Mouse (Mus musculus): ENCODE results near the gene Atp6v1g2.

The Atp6v1g2 gene

DNA sequence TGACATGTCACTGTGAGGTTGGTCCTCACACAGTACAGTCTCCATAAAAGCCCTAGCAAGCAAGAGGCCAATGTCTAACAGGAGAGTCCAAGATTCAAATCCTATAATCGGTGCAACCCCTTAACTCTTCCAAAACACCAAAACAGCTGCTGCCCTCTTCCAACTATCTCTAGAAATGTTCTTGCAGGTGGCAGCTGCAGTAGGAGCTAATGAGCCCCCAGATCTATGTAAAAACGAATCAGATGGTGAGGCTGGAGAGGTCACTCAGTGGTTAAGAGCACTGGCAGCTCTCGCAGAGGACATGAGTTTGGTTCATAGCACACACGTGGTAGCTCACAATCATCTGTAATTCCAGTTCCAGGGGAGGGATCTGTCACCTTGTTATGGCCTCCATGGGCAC, 22.2 kb downstream of the Atp6v1g2 start:
- DNase-seq (ENCODE audit: low spot score), result no peak

GRCm38 (mm10) chr17:35257378-35257777, 23.9 kb downstream of the Atp6v1g2 start:
- DNase-seq (ENCODE audit: low spot score), result no peak

DNA sequence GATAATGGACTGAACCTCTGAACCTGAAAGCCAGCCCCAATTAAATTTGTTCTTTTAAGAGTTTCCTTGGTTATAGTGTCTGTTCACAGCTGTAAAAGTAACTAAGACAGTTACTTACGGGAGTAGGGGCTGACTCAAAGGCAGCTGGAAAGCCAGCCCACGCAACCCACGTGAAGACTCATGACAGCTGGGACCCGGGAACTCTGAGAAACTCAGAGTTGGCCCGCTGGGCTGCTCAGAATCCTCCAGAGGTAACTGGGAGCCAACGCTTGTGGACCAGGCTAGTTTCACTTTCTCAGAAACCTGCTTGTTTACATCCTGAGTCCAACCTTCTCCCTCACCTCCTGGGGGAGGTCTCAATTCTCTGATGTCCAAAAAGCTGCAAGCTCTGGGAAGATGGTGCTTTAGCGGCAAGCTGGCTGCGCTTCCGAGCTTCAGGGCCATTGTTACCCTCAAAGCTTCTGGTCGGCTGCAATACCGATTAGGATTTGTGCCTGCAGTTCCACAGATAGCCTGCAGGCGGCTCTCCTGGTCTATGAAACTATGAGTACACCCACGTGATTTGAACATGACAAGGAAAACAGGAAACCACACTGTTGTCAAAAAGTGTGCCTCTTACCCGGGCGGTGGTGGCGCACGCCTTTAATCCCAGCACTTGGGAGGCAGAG, 24.5 kb downstream of the Atp6v1g2 start:
- peak; percentile 90 for DNase-seq (ENCODE audit: low spot score)

DNA sequence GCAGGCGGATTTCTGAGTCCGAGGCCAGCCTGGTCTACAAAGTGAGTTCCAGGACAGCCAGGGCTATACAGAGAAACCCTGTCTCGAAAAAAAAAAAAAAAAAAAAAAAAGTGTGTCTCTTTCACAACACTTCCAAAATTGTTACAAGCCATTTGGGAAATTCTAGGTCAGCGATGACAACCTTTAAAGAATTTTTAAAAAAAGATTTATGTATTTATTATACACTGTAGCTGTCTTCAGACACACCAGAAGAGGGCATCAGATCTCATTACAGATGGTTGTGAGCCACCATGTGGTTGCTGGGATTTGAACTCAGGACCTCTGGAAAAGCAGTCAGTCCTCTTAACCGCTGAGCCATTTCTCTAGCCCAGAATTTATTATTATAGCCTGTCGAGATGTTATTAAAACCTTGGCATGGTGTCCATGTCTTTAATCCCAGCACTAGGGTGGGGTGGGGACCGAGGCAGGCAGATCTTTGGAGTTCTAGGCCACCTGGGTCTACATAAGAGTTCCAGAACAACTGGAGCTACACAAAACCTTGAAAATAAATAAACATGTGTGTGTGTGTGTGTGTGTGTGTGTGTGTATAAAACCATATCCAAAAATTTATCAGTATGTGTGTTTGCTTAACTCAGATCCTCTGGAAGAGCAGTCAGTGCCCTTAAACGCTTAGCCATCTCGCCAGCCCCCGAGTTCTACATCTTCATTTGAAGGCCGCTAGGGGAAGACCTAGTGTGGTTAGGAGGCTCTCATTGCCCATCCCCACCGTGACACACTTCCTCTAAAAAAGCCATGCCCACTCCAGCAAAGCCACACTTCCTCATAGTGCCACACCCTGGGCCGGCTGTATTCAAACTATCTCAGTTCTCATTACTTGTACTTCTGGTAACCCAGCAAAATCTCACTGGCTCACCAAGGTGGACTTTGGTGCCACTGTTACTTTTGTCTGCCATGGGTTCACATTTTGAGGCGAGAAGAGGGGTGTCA, 25.3 kb downstream of the Atp6v1g2 start:
- no peak for DNase-seq (ENCODE audit: low spot score)

DNA sequence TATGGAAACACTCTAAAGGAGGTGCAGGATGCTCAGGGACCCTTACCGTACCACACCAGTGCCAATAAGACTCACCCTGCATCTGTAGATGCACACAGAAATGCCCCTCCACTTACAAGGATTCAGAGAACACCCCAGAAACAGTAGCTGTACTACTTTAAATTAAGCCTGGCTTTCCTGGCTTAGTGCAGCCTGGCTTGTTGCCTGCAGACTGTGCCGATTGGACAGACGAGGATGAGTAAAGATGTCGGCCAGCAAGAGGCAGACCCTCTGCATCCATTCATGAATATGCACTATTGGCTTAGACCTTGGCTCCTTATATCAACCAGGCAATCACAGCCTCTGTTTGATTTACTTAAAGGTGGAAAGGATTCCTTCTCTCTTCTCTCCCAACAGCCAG, 26.2 kb downstream of the Atp6v1g2 start:
- no peak for DNase-seq (ENCODE audit: low spot score)

- no peak for DNase-seq (ENCODE audit: low spot score)
These were observed 28.2 kb downstream of the Atp6v1g2 start for GRCm38 (mm10) chr17:35261651-35262050.

- peak; percentile 100 for DNase-seq (ENCODE audit: low spot score)
These were observed 29.4 kb downstream of the Atp6v1g2 start, which contains the start of gene H2-D1 for GRCm38 (mm10) chr17:35262664-35263522. TSS of gene H2-D1 (plus strand) at chr17:35262730.

GRCm38 (mm10) chr17:35263523-35263883, 30.0 kb downstream of the Atp6v1g2 start:
- DNase-seq (ENCODE audit: low spot score), result no peak

DNA sequence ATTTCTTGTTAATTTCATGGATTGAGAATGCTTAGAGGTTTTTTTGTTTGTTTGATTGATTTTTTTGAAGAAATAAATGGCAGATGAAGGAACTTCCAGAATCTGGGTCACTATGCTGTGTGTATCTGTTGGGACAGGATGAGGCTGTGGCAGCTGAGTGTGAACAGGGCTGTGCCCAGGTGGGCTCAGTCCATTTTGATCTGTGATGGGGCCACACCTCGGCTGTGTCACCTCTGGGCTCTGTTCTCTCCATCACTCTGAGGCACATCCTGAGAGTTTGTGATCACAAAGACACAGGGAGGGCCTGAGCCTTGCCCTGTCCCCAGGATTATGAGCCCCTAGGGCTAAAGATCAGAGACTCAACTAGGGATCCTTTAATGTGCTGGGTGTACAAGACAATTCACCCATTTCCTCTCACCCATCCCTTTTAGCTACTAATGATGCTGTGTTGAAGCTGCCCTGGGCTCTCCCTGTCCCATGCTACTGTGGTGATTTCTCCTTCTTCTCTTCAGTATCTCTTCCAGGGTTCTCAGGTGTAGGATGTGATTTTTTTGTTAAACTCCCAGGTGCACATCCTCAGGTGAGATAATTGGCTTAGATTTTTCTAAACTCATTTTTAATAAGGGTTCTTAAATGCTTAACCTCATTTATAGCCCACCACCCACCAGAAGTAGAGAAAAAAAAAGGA, 34.1 kb downstream of the Atp6v1g2 start:
- no peak for DNase-seq (ENCODE audit: low spot score)

GRCm38 (mm10) chr17:35269653-35270347, 36.3 kb downstream of the Atp6v1g2 start:
- no peak for DNase-seq (ENCODE audit: low spot score)

DNA sequence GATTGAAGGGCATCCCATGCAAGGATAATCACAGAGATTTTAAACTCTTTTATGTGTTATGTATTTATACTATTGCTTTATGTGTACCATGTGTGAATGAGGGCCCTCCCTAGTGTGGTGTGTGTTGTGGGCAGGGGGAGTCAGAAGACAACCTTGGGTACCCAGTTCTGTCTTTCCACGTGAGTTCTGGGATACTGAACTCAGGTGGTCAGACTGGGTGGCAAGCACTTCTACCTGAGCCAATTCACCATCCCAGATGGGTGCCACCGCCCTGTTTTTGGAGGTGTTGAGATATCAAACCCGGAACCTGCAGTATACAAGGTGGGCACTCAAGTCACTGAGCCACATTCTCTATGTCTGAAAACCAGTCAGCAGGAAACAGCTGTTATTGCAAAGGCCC, 38.8 kb downstream of the Atp6v1g2 start:
- DNase-seq (ENCODE audit: low spot score), result no peak

- peak; percentile 92 for DNase-seq (ENCODE audit: low spot score)
These were observed 41.3 kb downstream of the Atp6v1g2 start for GRCm38 (mm10) chr17:35274770-35275169.

DNA sequence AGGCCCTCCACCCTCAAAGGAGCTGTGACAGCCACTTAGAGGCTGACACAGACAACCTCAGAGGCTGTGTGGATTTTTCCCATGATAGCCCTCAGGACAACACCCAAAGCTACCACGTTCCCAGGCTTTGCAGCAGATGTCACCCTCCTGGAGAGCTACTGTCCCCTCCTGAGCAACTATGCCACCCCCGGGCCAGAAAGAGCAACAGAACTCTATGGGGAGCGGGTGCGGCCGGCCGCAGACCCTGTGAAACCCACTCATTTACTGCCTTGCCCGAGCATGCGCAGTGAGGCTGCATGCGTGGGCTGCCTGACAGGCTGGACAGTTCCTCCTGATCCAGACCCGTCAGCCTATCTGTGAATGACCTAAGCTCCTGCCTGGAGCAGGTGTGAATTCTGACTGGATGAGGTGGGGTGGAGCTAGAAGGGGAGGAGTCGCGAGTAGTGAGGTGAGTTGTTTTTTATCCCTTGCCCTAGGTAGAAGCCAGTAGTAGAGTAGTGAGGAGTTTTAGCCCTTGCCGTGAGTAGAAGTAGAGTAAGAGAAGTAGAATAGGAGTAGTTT, 42.9 kb downstream of the Atp6v1g2 start:
- no peak for DNase-seq (ENCODE audit: low spot score)

DNA sequence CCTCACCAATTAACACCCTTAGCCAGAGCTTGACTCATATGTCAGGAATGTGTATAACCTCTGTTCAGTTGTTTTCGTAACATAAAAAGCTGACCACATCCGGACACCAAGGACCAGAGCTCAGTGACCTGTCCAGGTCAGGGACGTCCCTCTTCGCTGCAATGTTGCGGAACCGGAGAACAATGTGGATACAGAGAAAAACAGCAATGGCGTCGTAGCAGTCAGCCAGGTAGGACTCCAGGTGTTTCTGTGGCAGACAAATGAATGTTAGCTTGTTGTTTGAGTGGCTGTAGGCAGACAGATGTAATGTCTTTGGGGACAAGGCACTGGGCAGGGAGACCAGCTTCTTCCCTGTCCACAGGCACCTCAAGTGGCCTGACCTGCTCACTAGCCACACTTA, 44.6 kb downstream of the Atp6v1g2 start:
- no peak for DNase-seq (ENCODE audit: low spot score)

GRCm38 (mm10) chr17:35278957-35279688, 45.7 kb downstream of the Atp6v1g2 start:
- no peak for DNase-seq (ENCODE audit: low spot score)

DNA sequence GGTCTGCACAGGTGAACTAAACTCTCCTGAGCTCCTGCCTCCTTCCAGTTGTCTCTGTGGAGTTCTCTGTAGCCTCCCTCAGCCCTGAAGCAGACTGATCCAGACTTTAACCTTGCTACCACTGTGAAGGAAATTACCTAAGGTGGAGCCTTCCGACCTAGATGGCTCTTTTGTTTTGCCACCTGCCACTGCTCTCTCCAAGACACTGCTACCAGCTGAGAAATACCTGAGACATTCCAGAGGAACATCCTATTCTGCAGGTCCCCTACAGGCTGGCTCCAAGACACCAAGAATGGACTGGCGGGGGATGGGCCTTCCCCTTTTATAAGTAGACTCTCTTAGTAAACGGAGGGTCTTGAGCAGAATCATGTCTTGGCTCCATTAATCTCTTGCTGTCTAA, 46.8 kb downstream of the Atp6v1g2 start:
- DNase-seq (ENCODE audit: low spot score), result no peak

DNA sequence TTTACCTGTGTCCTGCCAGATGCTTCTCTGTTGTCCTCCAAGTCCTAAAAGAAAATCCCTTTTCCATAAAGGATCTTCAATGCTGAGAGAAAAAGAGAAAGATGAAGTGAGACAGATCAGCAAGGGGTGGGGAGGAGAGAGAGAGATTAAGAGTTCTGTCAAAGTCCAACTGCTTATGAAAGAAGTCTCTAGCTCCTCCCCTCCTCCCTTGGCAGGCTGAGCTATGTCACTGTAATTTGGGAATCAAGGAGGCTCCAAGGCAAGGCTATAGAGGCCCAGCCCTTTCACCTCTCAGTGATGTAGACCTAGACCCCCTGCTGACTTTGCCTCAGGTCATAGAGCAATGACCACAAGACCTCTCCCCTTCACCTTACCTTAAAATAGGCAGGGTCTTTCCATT, 52.0 kb downstream of the Atp6v1g2 start:
- no peak for DNase-seq (ENCODE audit: low spot score)

Measured in urinary bladder, postnatal 25 days (tissue).